Mouse (Mus musculus) T-helper 17 cell (primary cell): ENCODE measurements at regions not wholly inside any gene's neighbourhood (a gene's known extent, or its start where the extent isn't known, plus 50 kb on each side); places are given as distances from the start of the nearest gene placed in this dataset.

Experiments
- in situ Hi-C, 2 experiments: fragments of 300-600 bp; cut with MboI, MseI; formaldehyde crosslinking; loops; 1 replicate in 1 of 2; 2 replicates in 1 of 2; pipeline ENCODE4 v1.15.1; 2025; ENCODE audit warnings: high pct_unique_total_duplicates in 2 of 2

DNA sequence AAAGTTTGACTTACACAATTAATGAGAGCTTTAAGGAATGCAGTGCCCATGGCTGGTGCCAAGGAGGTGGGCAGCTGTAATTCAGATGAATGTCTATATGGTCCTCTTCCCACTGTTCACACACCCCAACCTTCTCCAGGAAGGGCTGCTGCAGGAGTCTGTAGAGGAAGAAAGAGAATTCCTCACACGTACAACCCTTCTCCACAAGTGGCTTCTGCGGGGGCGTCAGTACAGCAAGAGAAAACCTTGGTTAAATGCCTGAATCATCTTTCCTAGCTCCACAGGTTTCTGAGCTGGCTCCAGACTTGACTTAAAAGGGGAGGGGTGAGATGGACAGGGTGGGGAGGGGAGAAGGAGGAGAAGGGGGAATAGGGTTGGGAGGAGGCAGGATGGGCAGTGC is 306.3 kb downstream of the Tbc1d1 start:
- in situ Hi-C loops: no loop called here

DNA sequence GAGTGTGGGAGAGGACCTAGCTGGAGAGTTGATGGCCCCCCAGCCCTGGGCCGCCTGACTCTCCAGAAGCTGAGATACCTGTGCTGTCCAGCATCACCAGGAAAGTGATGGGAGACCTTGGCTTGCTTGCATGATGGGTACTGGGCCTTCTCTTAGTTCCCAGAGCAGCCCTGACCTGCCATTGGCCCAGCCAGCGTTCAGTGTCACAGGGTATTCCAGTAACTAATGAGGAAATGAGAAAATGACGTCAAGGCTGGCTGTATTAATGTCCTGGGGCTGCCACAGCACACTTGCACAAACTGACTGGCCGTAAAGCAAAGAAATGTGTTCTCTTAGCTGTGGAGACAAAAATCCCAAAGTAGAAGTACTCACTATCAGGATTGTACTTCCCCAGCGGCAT is 307.5 kb downstream of the Tbc1d1 start:
- in situ Hi-C loops: no loop called here

DNA sequence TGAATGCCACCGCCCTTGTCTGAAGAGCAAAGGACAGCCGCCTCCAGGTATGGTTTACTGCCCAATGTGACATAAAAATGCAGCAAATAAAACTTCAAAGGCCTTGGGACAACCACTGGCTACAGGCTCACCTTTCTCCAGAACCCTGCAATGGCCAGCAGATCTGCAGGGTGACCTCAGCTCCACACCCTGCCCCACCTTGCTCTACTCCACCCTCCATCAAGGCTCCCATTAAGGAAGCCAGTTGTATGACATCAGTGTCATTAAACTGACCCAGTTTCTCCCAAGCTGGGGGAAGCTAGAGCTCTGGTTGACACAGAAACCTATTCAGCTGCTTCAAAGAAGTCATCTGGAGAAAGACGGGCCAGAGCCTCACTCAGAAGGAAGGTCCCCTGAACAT is 310.2 kb downstream of the Tbc1d1 start:
- in situ Hi-C loops: no loop called here

DNA sequence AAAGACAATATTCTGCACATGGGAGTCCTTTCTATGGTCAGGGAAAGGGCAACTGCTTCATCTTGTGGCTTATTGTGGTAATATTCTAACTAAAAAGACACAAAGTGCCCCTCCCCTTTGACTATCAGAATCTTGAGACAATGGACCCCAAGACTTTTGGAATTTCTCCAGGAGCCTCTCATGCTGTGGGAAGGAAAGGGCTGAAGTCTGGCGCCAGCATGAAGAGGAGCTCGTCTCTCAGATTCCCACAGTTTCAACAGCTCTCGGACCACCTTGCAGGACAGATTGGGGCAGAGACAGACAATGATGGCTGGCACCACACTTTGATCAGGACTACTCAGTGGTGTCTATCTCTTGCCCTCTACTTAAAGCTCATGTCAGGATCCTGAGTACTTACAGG is 311.8 kb downstream of the Tbc1d1 start:
- in situ Hi-C loops: no loop called here

DNA sequence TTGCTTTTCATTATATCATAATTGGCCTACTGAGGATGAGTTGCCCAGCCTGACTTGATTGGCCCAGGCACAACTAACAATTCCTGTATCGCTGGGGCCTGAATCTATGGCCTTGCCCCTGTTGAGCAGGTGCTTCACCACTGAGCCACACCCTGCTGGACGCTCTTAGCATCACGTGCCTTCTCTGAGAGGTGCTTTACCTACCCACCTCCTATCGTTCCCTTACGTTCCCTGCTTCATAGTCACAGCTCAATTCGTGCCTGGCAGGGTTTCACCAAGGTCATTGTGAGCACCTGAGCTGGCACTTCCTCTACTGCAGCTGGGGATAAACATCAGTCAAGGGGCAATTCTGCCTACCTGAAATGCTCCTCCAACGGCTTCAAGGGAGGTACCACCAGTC is 312.2 kb downstream of the Tbc1d1 start:
- in situ Hi-C loops: no loop called here

DNA sequence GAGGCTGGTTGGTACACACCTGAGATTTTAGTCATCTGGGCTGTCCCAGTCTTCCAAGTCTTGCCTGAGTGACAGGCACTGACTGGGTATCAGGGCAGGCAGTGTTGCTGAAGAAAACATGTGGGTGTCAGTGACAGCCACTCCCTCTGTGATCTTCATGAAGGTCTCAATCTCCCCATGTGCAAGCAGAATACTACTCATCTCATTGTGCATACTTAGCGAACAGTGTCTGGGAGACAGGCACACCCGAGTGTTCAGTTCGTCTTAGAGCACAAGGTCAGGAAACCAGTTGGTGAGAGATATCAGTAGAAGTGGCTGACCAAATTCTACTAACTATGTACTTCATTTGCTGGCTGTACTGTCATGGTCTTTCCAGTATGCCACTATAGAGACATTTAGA is 315.9 kb downstream of the Tbc1d1 start:
- in situ Hi-C loops: no loop called here

DNA sequence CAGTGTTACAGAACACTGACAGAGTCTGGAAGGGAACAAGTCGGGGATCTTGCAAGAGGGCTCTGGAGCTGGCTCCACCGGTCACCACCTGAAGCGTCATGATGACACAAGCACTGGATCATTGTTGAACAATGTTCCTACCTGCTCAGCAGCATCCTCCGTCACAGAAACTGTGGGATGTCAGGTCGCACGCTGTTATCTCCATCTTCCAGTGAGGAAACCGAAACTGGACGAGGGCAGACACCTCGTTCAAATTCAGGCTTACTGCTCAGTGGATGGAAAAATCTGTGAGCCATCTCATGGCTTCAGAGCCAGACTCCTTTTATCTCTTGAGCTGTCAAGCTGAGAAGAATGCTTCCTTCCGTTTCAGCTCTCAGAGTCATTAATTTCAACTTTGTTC is 316.3 kb downstream of the Tbc1d1 start:
- in situ Hi-C loops: no loop called here

DNA sequence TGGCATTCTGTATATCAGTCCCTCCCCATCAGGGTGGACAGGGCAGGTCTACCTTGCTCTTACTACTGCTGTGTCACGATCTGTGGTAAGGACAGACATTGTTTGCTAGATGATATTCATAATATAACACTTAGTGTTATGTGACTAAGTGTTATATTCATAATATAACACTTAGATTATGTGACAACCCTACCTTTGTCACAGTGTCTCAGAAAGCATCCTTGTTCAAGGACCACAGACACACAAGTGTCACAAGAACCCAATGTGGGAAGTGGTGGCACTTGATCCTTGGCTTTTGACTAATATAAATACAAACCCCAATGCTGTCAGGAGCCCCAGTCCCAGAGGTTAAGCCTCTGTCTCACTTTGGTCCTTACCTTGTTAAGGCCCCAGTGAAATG is 318.8 kb downstream of the Tbc1d1 start:
- in situ Hi-C loops: no loop called here

DNA sequence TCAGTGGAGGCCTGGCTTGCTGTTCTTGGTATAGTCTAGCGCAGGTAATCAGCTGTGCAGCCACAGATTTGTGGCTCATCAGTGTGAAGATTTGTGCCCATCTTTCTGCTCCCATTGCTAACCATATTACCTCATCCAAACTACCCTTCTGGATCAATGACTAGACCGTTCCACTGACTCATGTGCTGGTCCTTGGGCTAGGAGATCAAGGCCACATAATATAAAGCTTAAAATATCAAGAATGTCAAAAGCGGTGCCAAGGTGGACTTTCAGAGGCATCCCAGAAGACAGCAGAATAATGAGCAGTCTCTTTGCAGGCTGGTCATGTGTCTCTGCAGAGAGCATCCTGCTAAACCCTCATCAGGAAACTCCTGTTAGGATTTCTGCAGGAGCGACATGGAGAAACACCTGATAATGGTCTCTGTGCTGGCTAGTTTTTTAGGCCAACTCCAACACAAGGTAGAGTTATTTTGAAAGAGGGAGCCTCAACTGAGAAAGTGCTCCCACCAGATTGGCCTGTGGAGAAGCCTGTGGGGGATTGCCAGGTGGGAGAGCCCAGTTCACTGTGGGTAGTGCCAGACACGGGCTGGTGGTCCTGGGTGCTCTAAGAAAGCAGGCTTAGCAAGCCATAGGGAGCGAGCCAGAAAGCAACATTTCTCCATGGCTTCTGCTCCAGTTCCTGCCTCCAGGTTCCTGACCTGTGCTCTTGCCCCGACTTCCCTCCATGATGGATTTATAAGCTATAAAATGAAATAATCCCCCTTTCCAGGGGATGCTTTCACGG is 319.8 kb downstream of the Tbc1d1 start:
- in situ Hi-C loops: no loop called here

DNA sequence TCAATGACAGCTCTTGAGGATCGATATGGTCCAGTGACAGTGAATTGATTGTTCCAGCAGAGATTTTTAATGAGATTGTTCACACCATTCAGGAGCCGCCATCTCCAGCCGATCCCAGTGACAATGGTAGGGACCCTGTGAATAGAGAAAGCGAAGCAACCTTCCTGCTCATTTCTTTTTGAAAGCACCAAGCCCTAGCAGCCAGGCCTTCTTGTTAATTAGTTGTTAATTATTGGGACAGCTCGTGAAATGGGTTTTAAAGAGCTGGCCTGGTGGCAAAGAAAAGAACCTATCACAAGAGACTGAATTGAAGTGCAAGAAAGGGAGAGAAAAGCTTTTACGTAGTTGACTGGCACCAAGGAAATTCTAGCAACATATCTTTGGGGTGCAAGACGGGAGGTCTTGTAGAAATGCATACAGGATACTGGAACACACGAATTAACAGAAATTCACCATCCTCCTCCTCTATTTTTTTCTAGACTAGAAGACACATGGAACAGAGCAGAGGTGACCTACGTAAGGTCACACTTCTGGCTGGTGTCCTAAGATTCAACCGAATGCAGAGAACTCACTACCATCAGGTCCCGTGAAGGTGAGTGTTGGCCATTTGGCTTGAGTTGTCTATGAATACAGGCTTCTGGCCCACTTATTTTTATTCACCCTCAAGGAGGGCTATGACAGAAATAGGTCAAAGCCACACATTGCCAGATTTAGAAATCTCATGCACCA is 320.7 kb downstream of the Tbc1d1 start:
- in situ Hi-C loops: no loop called here

DNA sequence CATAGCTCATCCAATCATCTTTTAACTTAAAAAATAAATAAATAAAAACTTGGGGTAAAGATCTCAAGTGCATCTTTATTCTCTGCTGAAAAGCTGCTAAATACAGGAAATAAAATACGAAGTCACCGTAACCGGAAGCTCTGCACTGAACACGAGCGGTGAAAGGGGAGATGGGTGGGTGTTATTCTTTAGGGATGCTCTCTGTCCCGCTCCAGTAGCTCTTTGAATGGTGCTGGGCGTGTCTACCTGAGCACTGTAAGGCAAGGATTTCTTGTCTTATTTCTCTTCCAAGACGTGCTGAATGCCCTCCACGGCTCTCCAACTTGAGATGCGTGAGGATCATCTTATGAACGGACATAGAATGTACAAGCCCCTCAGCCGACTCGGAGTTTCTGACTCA is 322.0 kb downstream of the Tbc1d1 start:
- in situ Hi-C loops: no loop called here

DNA sequence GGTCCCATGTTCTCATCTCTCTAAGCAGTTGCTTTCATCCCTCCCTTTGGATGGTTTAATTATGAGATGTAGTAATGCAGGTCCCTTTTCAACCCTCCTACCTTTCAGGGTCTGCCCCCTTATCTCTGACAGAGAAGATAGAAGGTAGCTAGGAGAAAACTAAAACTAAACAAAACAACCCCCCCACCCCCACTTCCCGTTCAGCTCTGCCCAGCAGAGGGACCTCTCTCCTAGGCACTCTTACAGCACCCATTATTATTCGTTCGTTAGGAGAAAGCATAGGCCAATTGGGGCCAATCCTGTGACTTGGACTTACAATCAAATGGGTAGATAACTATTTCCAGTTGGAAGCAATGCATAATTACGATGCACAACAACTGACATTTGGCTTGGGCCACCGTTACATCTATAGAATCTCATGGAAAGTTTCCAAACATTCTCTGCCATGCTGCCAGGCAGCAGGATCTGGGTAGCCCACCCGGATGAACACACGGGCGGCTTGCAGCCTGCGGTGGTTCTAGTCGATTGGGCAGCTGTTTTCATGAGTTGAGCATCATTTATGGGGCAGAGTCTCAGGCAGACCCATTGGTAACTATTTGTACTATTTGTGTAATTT is 322.6 kb downstream of the Tbc1d1 start:
- in situ Hi-C loops: no loop called here

DNA sequence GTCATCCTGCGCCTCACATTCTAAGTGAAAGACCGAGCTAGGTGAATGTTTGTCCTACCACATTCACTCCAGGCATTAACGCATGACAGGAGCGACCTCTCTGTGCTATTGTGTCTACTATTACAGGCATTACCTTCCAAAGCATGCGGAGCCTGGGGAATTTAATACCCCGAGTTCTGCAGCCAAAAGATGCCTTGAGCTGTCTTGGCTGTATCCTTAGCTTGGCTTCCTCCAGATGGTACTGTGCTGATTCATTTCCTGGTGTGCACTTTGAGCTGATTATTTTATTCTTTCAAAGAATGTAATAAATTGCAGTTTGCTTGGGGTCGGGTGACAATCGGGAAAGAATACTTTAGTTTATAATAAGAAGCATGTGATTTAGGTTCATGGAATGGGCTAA is 323.2 kb downstream of the Tbc1d1 start:
- in situ Hi-C loops: no loop called here

DNA sequence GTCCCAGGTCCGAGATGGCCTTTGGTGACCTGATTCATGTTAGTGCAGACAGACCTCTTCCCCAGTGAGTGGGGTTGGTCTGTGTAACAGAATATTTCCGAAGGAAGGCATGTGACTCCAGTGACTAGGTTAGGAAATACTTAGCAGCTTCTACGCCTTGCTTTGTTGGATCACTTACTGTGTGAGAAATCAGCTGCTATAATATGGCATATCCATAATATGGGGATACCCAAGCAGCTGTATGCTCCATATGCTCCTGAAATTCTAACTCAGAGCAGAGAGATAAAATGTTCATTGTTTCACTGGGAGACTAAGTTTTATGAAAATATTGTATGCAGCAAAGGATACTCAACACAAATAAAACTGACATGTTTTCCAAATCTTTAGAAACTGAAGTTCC is 318.1 kb upstream of the Klf3 start:
- in situ Hi-C loops: no loop called here

DNA sequence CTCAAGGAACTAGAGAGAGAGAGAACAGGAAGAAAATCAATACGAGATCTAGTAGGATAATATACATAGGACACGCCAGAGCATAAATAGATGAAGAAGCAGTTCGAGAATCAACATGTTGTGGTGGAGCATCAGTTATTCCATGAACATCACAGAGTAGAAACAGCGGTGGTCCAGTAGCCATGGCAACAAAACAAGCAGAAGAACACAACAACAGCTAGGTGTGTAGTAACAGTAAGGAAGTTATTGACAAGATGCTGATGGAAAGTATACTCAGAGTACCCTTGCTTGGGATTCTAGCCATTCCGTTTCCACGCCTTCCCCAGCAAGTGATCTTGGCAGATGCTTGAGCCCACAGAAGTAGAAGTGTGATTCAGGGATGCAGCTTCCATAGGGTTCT is 317.3 kb upstream of the Klf3 start:
- in situ Hi-C loops: no loop called here

DNA sequence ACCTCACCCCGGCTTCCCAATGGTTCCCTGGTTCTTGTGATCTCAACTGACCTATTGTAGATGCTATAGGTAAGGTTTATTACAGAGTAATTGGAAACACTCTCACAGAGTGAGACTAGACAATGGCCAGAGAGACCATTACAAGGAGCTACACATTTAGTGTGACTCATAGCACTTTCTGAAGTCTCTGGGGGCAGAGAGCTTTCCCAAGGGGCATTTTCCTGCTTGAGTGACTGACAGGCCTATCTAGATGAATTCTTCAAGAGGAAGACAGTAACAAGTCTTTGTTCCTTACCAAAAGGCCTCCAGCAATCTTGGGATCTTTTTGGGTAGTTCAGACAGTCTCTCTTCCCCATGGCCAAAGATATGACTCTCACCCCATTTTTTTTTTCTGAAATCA is 316.4 kb upstream of the Klf3 start:
- in situ Hi-C loops: no loop called here

DNA sequence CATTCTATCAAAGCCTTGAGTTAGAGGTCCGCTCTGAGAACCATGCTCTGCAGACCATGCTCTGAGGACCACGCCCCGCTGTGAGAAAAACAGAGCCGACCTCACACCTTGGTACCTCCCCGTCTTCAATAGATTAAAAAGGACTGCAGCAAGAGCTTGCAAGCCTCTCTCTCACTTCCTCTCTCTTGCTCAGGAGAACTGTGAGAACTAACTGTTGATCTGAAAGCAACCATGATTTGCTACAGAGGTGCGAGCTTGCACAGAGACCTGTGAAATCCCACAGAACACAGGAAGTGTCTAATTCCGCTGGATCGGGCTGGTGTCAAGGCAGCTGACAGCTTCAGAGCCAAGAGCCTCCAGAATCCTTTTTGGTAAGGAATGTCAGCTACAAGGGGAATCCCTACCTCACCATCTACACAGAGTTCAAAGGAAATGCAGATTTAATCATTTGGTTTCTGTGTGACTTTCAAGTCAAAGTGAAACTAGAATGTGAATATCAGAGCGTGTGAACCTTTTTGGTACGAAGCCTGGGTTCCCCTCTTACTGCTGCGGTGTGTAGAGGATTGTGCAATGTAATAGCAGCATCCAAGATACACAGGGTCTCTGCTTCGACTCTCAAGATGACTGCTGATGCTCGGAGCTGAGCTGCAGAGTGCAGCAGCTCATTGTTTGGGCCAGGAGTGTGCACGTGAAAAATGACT is 315.3 kb upstream of the Klf3 start:
- in situ Hi-C loops: no loop called here

DNA sequence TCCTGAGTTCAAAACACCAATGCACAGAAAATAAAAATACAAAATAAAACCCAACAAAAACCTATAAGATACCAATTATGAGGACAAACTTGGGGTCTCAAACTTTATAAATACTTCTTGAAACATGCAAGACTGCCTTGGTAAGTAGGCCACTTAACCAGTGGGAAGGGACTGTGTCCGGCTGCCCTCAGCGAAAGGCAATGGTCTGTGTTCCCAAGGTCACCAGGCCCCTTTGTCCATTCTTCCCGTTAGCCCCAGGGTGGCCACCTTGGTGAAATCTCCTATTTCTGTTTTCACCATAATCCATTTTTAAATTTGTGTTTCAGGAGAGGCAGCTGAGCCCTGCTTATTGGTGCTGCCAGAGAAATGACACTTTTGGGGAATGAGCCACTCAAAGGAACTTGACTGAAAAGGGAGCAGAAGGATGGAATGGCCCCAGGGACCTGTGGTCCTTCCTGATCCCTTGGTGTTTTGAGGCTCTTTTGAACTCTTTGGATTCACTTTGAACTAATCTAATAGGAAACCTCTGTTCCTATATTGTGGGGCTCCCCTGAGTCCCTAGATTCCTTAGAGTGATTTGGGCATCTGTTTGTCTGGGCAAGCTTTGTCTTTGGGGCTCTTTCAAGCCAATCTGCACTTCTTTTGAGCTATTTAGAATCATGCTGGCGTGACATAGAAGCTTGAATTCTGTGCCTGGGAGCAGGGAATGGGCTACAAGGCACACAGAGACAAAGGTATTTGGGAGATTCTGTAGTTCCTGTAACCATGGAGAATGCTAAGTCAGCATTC is 313.3 kb upstream of the Klf3 start:
- in situ Hi-C loops: no loop called here

DNA sequence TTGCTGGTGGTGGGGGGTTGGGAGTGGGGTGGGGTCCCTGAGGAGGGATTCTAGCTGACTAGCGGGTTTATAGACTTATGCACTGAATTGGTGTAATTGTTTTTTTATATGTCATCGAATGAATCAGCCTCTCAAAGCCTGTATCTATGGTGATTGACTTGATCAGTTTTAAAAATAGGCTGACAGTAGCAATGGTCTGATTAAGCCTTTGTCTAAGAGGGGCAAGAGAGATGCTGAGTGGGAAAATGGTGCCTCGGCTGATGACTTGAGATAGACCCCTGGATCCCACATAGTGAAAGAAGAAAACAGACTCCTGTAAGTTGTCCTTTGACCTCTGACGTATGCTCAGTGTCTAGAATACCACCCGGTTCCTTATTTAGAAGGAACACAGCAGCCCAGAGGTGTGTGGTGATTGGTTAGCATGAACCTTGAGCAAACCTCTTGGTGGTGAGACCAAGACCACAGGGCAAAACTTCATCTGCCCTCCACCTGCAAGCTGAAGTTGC is 312.7 kb upstream of the Klf3 start:
- in situ Hi-C loops: no loop called here

DNA sequence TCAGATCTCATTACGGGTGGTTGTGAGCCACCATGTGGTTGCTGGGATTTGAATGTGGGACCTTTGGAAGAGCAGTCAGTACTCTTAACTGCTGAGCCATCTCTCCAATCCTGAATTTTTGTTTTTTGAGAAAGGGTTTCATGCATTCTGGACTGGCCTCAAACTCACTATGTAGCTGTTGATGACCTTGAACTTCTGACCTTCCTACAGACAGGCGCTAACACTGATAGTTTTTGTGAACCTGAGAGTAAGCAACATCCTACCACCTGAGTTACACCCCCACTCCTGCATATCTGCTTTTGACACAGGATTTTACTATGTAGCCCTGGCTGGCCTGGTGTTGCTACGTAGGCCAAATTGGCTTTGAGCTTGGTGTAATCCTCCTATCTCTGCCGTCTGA is 308.8 kb upstream of the Klf3 start:
- in situ Hi-C loops: no loop called here

DNA sequence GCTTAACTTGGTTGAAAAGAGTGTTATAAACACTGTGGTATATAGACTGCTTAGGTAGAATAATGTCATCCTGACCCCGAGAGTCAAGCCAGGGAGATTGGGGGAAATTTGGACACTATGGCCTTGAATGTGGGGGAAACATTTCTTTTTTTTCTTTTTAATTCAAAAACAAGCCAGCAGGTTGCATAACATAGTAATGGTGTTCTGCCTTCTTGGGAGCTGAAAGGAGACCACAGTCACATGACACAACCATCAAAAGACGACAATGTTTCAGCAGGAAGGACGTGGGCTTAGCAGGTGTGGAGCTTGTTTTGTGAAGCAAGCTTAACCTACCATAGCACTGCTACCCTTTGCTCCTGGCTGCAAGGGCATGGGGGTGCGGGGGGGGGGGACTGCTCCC is 306.3 kb upstream of the Klf3 start:
- in situ Hi-C loops: no loop called here
